14 mouse cellular contexts compared by ENCODE assay signal in the genomic region with DNA sequence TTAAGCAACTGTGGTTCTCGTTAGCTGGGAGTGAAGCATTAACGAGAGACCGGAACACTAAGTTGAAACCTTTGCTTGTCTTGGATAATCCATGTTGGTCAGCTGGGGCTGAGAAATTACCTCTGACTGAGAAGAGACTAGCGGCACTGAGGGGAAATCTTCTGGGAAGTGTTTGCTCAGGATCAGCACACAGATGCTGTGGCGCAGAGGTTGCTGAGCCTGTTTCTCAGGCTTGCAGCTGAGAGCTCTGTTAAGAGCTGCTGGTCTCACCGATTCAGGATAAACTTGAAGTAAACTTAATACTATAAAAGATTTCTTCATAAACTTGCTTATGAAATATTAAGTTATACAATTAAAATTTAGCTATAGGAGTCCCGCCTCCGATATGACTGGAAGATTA.
"Had no signal": no experiment of that assay in that cellular context is flagged by ENCODE, and none has a peak within 500 bp of the region (broad histone marks: within the 10 kb centered on the region; RNA-seq: fewer than 3 reads in every experiment).

No protein-coding gene starts in this region.

- H3K36me3 ChIP-seq: midbrain, embryonic 10.5 days; neural tube, embryonic 15.5 days had no signal

- H3K9me3 ChIP-seq: intestine, embryonic 15.5 days; limb, embryonic 15.5 days; liver, embryonic 13.5 days; midbrain, embryonic 10.5 days; neural tube, embryonic 15.5 days had no signal

- H3K27ac ChIP-seq: intestine, embryonic 15.5 days; left cerebral cortex, adult 2 months; limb, embryonic 15.5 days; liver, embryonic 13.5 days; midbrain, embryonic 10.5 days; neural tube, embryonic 15.5 days had no signal

- H3K4me1 ChIP-seq: intestine, embryonic 15.5 days; limb, embryonic 15.5 days; midbrain, embryonic 10.5 days; neural tube, embryonic 15.5 days had no signal

- H3K27me3 ChIP-seq: intestine, embryonic 15.5 days; limb, embryonic 15.5 days; liver, embryonic 13.5 days; neural tube, embryonic 15.5 days had no signal

- H3K4me2 ChIP-seq: intestine, embryonic 15.5 days; limb, embryonic 15.5 days; liver, embryonic 13.5 days; neural tube, embryonic 15.5 days had no signal

- ATAC-seq: intestine, embryonic 15.5 days; liver, postnatal 0 days had no signal

- H3K9ac ChIP-seq: intestine, embryonic 15.5 days; limb, embryonic 15.5 days; liver, embryonic 13.5 days; liver, postnatal 0 days; neural tube, embryonic 15.5 days had no signal

- H3K4me3 ChIP-seq: intestine, embryonic 15.5 days; left cerebral cortex, adult 2 months; limb, embryonic 15.5 days; liver, embryonic 13.5 days; midbrain, embryonic 10.5 days; myocyte; neural tube, embryonic 15.5 days had no signal

- DNase-seq: kidney, adult 18-20 months; kidney, postnatal 10 days; liver, embryonic 13.5 days; liver, postnatal 0 days; midbrain, embryonic 14.5 days; spleen, adult 18-20 months; thymus, adult 2 months; thymus, postnatal 25 days had no signal
